Mouse (Mus musculus) ES-Bruce4 (cell line): ENCODE measurements around the gene Adamts13.

Experiments
- CTCF ChIP-seq: IDR thresholded peaks from one replicate; pipeline ENCODE4 v1.8.1; 2011; ENCODE audit warnings: low read depth, low read length
- EP300 ChIP-seq: IDR thresholded peaks from 2 replicates; pipeline ENCODE4 v1.6.1; 2011; ENCODE audit warnings: low read depth, low read length; ENCODE audit not compliant: insufficient read depth
- POLR2A ChIP-seq: IDR thresholded peaks from one replicate; pipeline ENCODE4 v1.8.1; 2011; ENCODE audit warnings: low read length; ENCODE audit not compliant: insufficient read depth

GRCm38 (mm10) chr2:26973116-26973515 is at the start of gene Adamts13:
- no peak for TF ChIP-seq CTCF
- TF ChIP-seq EP300, result no peak
- TF ChIP-seq POLR2A, result no peak
